Mouse (Mus musculus) bone marrow macrophage, adult 2 months (primary cell): ENCODE measurements at regions not wholly inside any gene's neighbourhood (a gene's known extent, or its start where the extent isn't known, plus 50 kb on each side); places are given as distances from the start of the nearest gene placed in this dataset.

ENCODE experiments used
- CTCF ChIP-seq: IDR thresholded peaks from 2 replicates; pipeline ENCODE4 v1.5.1; 2012; ENCODE audit warnings: low read depth, mild to moderate bottlenecking, low read length, moderate library complexity
- POLR2A ChIP-seq: IDR thresholded peaks from 2 replicates; pipeline ENCODE4 v1.6.1; 2012; ENCODE audit warnings: mild to moderate bottlenecking, low read depth, low read length, borderline replicate concordance

DNA sequence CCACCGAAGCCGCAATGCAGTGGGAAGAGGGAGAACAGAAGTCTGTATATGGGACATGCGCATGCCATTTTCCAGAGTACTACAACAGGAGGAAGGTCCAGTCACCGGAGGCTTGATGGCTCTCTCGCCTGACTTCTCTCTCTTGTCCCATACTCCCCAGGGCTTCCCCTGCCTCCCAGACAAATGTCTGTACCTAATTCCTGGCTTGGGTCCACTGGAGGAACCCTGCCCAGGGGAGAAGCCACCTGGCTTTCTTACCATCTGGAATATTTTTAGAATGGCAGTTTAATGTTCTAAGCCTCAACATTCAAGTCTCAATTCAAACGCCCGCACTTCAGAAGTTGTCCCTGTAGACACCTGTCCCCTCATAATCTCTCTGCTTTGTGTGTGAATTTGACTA lies 249.3 kb upstream of the Prok2 start:
- TF ChIP-seq POLR2A (no peak), CTCF (no peak)
